Mouse (Mus musculus): ENCODE data around the gene Dcdc2b.

GRCm38 (mm10) chr4:129614093-129614492 is at the start of gene Dcdc2b:
- no peak for TF ChIP-seq CTCF (IDR thresholded peaks at IDR 0.05; ENCODE audit: low read depth)
- no peak for TF ChIP-seq EP300 (optimal IDR thresholded peaks at IDR 0.05)

All from stomach, postnatal 0 days (tissue).